In the genomic region with DNA sequence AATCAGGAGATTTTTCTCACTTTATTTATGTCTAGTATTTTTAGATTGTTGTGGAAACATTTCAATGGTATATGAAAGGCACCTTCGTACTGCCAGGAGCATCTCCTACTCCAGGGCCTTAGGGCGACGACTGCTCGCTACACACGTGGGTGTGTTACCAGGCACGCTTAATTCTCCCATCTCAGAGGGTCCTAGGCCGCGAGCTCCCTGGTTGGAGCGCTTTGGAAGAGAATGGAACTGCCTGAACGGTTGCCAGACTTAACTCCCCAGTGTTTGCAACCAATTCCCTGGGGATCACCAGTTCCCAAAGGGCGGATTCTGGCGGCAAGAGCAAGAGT, we compare ENCODE assay signal across 10 mouse cellular contexts. TPM values are rescaled to one million over a fixed set of nuclear protein-coding genes. Genes with fewer than 3 reads are reported as not detected.
DNase-seq lines count a peak whose midpoint lies in the region; ATAC-seq and TF ChIP-seq lines count a peak whose summit lies in the region.
"Had no signal": no experiment of that assay in that cellular context is flagged by ENCODE, and none has a peak within 500 bp of the region (broad histone marks: within the 10 kb centered on the region; RNA-seq: fewer than 3 reads in every experiment).

No protein-coding gene starts in this region.

- H3K27me3 ChIP-seq in heart, embryonic 13.5 days (replicated peaks), result peaks cover 97% of the 10 kb centered on the region
- peaks cover 26% of the 10 kb centered on the region for H3K27me3 ChIP-seq in ES-Bruce4 (ENCODE audit: control insufficient read depth, insufficient read depth, low read length, poor library complexity, severe bottlenecking)
- peaks cover 36% of the 10 kb centered on the region for H3K27me3 ChIP-seq in forebrain, postnatal 0 days (ENCODE audit: insufficient read depth, low read length)

- peaks cover 23% of the 10 kb centered on the region for H3K4me1 ChIP-seq in heart, embryonic 13.5 days
- peaks cover 1% of the 10 kb centered on the region for H3K4me1 ChIP-seq in ES-Bruce4 (ENCODE audit: control insufficient read depth, insufficient read depth, low read length)
- peaks cover 6% of the 10 kb centered on the region for H3K4me1 ChIP-seq in forebrain, postnatal 0 days (ENCODE audit: insufficient read depth)

- TF ChIP-seq EP300 in ES-Bruce4 (IDR thresholded peaks at IDR 0.05; ENCODE audit: insufficient read depth, low read depth, low read length), result no peak

- no peak overlapping the region for H3K27ac ChIP-seq in heart, embryonic 13.5 days (replicated peaks)
- no peak overlapping the region for H3K27ac ChIP-seq in ES-Bruce4 (ENCODE audit: insufficient read depth, low read length)
- H3K27ac ChIP-seq in forebrain, postnatal 0 days (ENCODE audit: low read depth, low read length), result no peak overlapping the region

- no peak for DNase-seq in heart, postnatal 14 days
- DNase-seq in forebrain, postnatal 0 days, result peak; percentile 29
- peak; percentile 47 for DNase-seq in mesoderm, embryonic 11.5 days (ENCODE audit: low read depth, low spot score)
- DNase-seq in adrenal gland, postnatal 14 days, result no peak
- DNase-seq in T-cell, adult 2 months (ENCODE audit: low spot score), result no peak
- no peak for DNase-seq in urinary bladder, postnatal 10 days (ENCODE audit: low spot score)
- DNase-seq: cerebellum, adult 11 months had no signal

- no peak for ATAC-seq in heart, embryonic 13.5 days (ENCODE audit: extremely low read depth, insufficient number of reproducible peaks, low FRiP score, low TSS enrichment)
- peak; percentile 38 for ATAC-seq in forebrain, postnatal 0 days
- ATAC-seq: inflammation-experienced regulatory T-cells, adult 6 months had no signal

- peak overlapping the region; percentile 61 for H3K4me3 ChIP-seq in heart, embryonic 13.5 days
- H3K4me3 ChIP-seq in ES-Bruce4 (ENCODE audit: low read depth, low read length), result peak overlapping the region; percentile 80
- H3K4me3 ChIP-seq in forebrain, postnatal 0 days (ENCODE audit: low read depth, low read length), result peak overlapping the region; percentile 48

- peak overlapping the region; percentile 74; the same call in 1 of the 2 replicates for H3K9ac ChIP-seq in heart, embryonic 13.5 days
- peak overlapping the region; percentile 64 for H3K9ac ChIP-seq in ES-Bruce4 (ENCODE audit: low read depth, poor library complexity, severe bottlenecking)
- peak overlapping the region; percentile 37; the same call in 1 of the 2 replicates for H3K9ac ChIP-seq in forebrain, postnatal 0 days

- H3K36me3 ChIP-seq in heart, embryonic 13.5 days, result no peaks in the 10 kb centered on the region
- H3K36me3 ChIP-seq in ES-Bruce4 (ENCODE audit: control insufficient read depth, insufficient read depth, low read length, poor library complexity, severe bottlenecking), result no peaks in the 10 kb centered on the region
- no peaks in the 10 kb centered on the region for H3K36me3 ChIP-seq in forebrain, postnatal 0 days (ENCODE audit: insufficient read depth)

- H3K9me3 ChIP-seq in heart, embryonic 13.5 days, result no peaks in the 10 kb centered on the region
- H3K9me3 ChIP-seq in ES-Bruce4 (replicated peaks; ENCODE audit: control insufficient read depth, insufficient read depth, low read length, poor library complexity, severe bottlenecking), result no peaks in the 10 kb centered on the region
- H3K9me3 ChIP-seq in forebrain, postnatal 0 days (ENCODE audit: low read length), result no peaks in the 10 kb centered on the region

- intact Hi-C loops in heart, postnatal 14 days (cut with DNase I), result no loop called here

- TF ChIP-seq POLR2A in ES-Bruce4 (IDR thresholded peaks at IDR 0.05; ENCODE audit: insufficient read depth, low read length), result no peak

- H3K4me2 ChIP-seq in heart, embryonic 13.5 days, result peak overlapping the region; percentile 98
- peak overlapping the region; percentile 99 for H3K4me2 ChIP-seq in forebrain, postnatal 0 days (ENCODE audit: low read depth)

- 2% methylated on average over 12 of the region's 12 CpGs for WGBS in heart, embryonic 13.5 days
- 2% methylated on average over 12 of the region's 12 CpGs for WGBS in forebrain, postnatal 0 days

- no peak for TF ChIP-seq CTCF in ES-Bruce4 (IDR thresholded peaks at IDR 0.05; ENCODE audit: low read depth, low read length)
- TF ChIP-seq CTCF in forebrain, postnatal 0 days (IDR thresholded peaks at IDR 0.05; ENCODE audit: low read depth), result no peak

RNA-seq across cellular contexts. Expression of gene Efhd1, which starts 0.4 kb away (rescaled TPM):
- 0.14 and 0.29 TPM in 2 replicates for polyA plus RNA-seq in heart, embryonic 13.5 days (2015; fragmentation: Nextera tagmentation; extraction: Ambion mirVana)
- total RNA-seq in heart, postnatal 14 days (2021), result 1 to 10 TPM; 4.2 to 4.6 TPM
- polyA plus RNA-seq in ES-Bruce4 (2011; ENCODE audit: insufficient read depth, insufficient read length, low read depth, missing spikeins), result 1.9 and 2.2 TPM in 2 replicates
- total RNA-seq in forebrain, postnatal 0 days (2014; rRNA removed), result 1.3 TPM in 2 replicates
- polyA plus RNA-seq in forebrain, postnatal 0 days (2015; fragmentation: Nextera tagmentation; extraction: Ambion mirVana), result 1.9 and 2.2 TPM in 2 replicates
- 245 and 250 TPM in 2 replicates for total RNA-seq in adrenal gland, postnatal 14 days (2021)
- polyA plus RNA-seq: inflammation-experienced regulatory T-cells, adult 6 months had no signal

RNA-seq across cellular contexts. Expression of gene Eif4e2, which starts 50.1 kb away (rescaled TPM):
- polyA plus RNA-seq in heart, embryonic 13.5 days (2015; fragmentation: Nextera tagmentation; extraction: Ambion mirVana), result 120 and 123 TPM in 2 replicates
- total RNA-seq in heart, postnatal 14 days (2021), result 10 to 100 TPM; 53.8 to 57.2 TPM
- polyA plus RNA-seq in ES-Bruce4 (2011; ENCODE audit: insufficient read depth, insufficient read length, low read depth, missing spikeins), result 191 and 201 TPM in 2 replicates
- total RNA-seq in forebrain, postnatal 0 days (2014; rRNA removed), result 71.5 and 81.7 TPM in 2 replicates
- 77.6 and 87.5 TPM in 2 replicates for polyA plus RNA-seq in forebrain, postnatal 0 days (2015; fragmentation: Nextera tagmentation; extraction: Ambion mirVana)
- 94.4 and 104 TPM in 2 replicates for total RNA-seq in adrenal gland, postnatal 14 days (2021)

RNA-seq across cellular contexts. Expression of gene Chrng, which starts 59.3 kb away (rescaled TPM):
- polyA plus RNA-seq in heart, embryonic 13.5 days (2015; fragmentation: Nextera tagmentation; extraction: Ambion mirVana), result 0.67 and 1.2 TPM in 2 replicates
- total RNA-seq in heart, postnatal 14 days (2021), result not detected
- not detected in 2 replicates for polyA plus RNA-seq in ES-Bruce4 (2011; ENCODE audit: insufficient read depth, insufficient read length, low read depth, missing spikeins)
- not detected in 2 replicates for total RNA-seq in forebrain, postnatal 0 days (2014; rRNA removed)
- not detected in 2 replicates for polyA plus RNA-seq in forebrain, postnatal 0 days (2015; fragmentation: Nextera tagmentation; extraction: Ambion mirVana)
- not detected in 2 replicates for total RNA-seq in adrenal gland, postnatal 14 days (2021)

Comparison
In these comparisons a context has a peak if more than half of its experiments do, and no peak if none do; other contexts are left out.
1. DNase-seq: peak in forebrain, postnatal 0 days (single experiment) and mesoderm, embryonic 11.5 days (single experiment); none in heart, postnatal 14 days (0 of 2), adrenal gland, postnatal 14 days (single experiment), T-cell, adult 2 months (single experiment) and urinary bladder, postnatal 10 days (single experiment).
2. RNA of gene Efhd1, which starts 0.4 kb away (total RNA-seq): 245 to 250 TPM in adrenal gland, postnatal 14 days; 4.2 to 4.6 TPM in heart, postnatal 14 days and 1.3 TPM in forebrain, postnatal 0 days; every median in the first group is over 10 times any median in the second.
3. Peak in every context shown above with its lines, with median percentiles within 50 percentile points of each other: H3K4me3 ChIP-seq and H3K9ac ChIP-seq.